Mouse (Mus musculus) gastrocnemius, adult 2 months (tissue): ENCODE measurements around the gene Ptges2. TPM values are rescaled to one million over a fixed set of nuclear protein-coding genes. Genes with fewer than 3 reads are reported as not detected.

Source experiments
- DNase-seq: peaks from one replicate; pipeline ENCODE4 v3.0.0; 2022
- H3K27ac ChIP-seq: fragments of 200-600 bp; 2 replicates; pipeline ENCODE4 v1.8.1; 2022; ENCODE audit warnings: mild to moderate bottlenecking
- H3K4me3 ChIP-seq: fragments of 200-600 bp; 2 replicates; pipeline ENCODE4 v1.8.1; 2022; ENCODE audit warnings: mild to moderate bottlenecking, moderate library complexity
- CTCF ChIP-seq: fragments of 200-600 bp; IDR thresholded peaks from 2 replicates; pipeline ENCODE4 v1.8.1; 2022; ENCODE audit warnings: antibody characterized with exemption, mild to moderate bottlenecking, moderate library complexity
- intact Hi-C: fragments of 180-260 bp; cut with DNase I; formaldehyde crosslinking; loops from one replicate; pipeline ENCODE4 v1.15.1; 2025
- total RNA-seq, 2 experiments: library from RNA; stranded (reverse); gene quantifications; 2 replicates each; pipeline ENCODE4 v1.2.3; 2021

The Ptges2 gene
- total RNA-seq, 2 experiments from 2014 or later: 34.7 to 51.1 TPM

GRCm38 (mm10) chr2:32408429-32409424 lies 13.0 kb downstream of the Ptges2 start:
- DNase-seq: peak; percentile 18
- intact Hi-C loops: loop anchor here (5.0 kb wide), 1 partner anchor 44 kb away; the partner anchor contains the start of genes Naif1 and Slc25a25
- no peak for TF ChIP-seq CTCF
- no peak overlapping the region for H3K4me3 ChIP-seq
- H3K27ac ChIP-seq: no peak overlapping the region

- intact Hi-C loops: no loop called here
- Histone ChIP-seq H3K27ac (no peak overlapping the region; the same call in 1 of the 2 replicates), H3K4me3 (no peak overlapping the region)
- no peak for TF ChIP-seq CTCF
- DNase-seq: peak; percentile 18
Observed at GRCm38 (mm10) chr2:32411407-32411806, 15.7 kb downstream of the Ptges2 start.

DNA sequence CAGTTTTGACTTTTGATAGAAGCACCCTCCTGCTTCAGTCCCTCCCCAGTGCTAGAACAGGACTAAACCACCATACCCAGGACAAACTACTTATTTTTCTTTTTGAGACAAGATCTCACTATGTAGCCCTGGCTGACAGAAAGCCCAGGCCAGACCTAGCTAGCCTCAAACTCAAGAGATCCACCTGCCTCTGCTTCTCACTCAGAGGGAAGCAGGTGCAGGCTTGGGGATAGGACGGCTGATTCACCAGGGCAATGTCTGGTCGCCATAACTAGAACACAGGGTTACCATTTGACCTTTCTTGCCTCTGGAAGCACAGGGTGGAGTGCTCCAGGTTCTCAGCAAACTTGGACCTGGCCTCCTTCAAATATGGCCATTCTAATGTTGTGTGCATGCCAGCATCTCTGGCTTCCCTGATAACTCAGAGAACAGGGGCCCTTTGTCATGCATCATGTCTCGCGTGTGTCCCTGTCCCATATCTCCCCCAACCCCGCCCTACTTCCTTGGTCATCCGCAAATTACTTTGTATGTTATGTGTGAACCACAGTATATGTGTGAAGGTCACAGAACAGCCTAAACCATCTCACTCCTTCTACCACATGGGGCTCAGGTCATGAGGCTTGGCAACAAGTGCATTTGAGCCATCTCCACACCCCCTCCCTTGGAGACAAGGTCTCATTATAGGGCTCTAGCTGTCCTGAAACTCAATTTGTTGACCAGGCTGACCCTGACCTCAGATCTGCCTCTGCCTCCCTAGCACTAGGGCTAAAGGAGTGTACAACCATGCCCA lies 17.2 kb downstream of the Ptges2 start:
- TF ChIP-seq CTCF: no peak
- DNase-seq: peak; percentile 52
- H3K27ac ChIP-seq: peak overlapping the region; percentile 66
- H3K4me3 ChIP-seq: no peak overlapping the region
- intact Hi-C loops: no loop called here

GRCm38 (mm10) chr2:32413936-32414335 lies 18.2 kb downstream of the Ptges2 start:
- Histone ChIP-seq H3K27ac (peak overlapping the region; percentile 97), H3K4me3 (no peak overlapping the region)
- no peak for TF ChIP-seq CTCF
- intact Hi-C loops: no loop called here
- DNase-seq: peak; percentile 74

DNA sequence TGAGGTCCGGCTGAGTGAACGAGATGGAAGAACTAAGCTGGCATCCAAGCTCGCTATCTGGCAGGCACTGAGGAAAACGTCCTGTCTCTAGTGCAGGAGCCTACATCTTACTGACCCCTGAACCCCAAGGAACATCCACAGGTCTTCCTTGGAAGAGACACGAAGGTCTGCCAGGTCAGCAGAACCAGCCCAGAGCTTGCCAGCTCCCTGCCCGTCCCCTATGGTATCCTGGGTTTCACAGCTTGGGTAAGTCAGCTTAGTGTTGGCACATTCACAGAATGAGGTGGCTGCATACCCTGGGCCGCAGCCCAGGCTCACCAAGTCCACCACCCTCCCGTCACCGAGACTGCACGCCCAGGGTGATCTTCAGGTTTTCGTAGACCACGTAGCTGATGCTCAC lies 20.1 kb downstream of the Ptges2 start:
- Histone ChIP-seq H3K4me3 (peak overlapping the region; percentile 52), H3K27ac (peak overlapping the region; percentile 97)
- TF ChIP-seq CTCF: no peak
- intact Hi-C loops: no loop called here
- peak; percentile 82 for DNase-seq

DNA sequence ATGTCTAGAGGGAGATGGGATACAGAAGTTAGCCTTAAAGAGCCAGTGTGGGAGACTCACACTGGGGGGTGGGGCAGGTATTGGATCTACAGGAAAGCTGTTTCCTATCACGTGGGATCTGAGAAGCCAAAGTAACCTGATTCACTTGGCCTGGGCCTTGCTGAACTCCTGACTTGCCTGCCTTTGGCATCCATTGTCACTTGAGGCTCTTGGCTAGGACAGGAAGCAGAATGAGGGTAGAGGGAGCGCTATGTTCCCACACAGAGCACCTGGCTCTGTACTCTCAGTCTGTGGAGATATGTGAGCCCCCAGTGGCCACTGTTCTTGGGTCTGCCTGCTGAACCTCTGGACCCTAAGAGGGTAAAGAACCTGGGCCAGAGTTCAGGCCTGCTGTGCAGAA lies 20.9 kb downstream of the Ptges2 start:
- Histone ChIP-seq H3K4me3 (peak overlapping the region; percentile 89), H3K27ac (peak overlapping the region; percentile 97)
- intact Hi-C loops: no loop called here
- TF ChIP-seq CTCF: no peak
- DNase-seq: peak; percentile 82

DNA sequence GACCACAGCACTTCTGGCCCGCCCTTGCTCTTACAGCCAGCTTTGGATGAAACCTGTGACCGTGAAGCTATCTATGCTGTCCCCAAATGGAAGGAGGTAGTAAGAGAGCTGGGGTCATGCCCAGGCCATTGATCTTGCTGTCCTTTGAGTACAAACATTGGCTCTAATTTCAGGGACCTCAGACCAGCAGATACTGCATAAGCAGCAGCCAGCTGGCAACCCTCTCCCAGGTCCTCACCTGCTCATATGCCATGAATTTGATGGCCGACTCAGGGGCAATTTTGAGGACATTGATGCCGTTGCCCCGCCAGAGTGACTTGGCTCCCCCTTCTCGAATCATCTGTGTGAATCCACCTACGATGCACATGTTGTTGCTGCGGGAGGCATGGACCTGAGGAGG lies 21.8 kb downstream of the Ptges2 start:
- Histone ChIP-seq H3K4me3 (peak overlapping the region; percentile 89), H3K27ac (peak overlapping the region; percentile 97)
- DNase-seq: peak; percentile 83
- intact Hi-C loops: no loop called here
- no peak for TF ChIP-seq CTCF

- Histone ChIP-seq H3K4me3 (peak overlapping the region; percentile 89), H3K27ac (peak overlapping the region; percentile 97)
- peak; percentile 60 for DNase-seq
- intact Hi-C loops: no loop called here
- TF ChIP-seq CTCF: no peak; the same call in 1 of the 2 replicates
Observed at GRCm38 (mm10) chr2:32418430-32419151, 22.9 kb downstream of the Ptges2 start.

- DNase-seq: peak; percentile 95
- intact Hi-C loops: no loop called here
- peak overlapping the region; percentile 97 for H3K27ac ChIP-seq
- peak overlapping the region; percentile 89 for H3K4me3 ChIP-seq
- no peak for TF ChIP-seq CTCF
Observed at GRCm38 (mm10) chr2:32419359-32419758, 23.7 kb downstream of the Ptges2 start.

GRCm38 (mm10) chr2:32420066-32420608 lies 24.4 kb downstream of the Ptges2 start:
- Histone ChIP-seq H3K27ac (peak overlapping the region; percentile 97), H3K4me3 (peak overlapping the region; percentile 89)
- TF ChIP-seq CTCF: no peak
- DNase-seq: peak; percentile 56
- intact Hi-C loops: no loop called here

- TF ChIP-seq CTCF: no peak
- intact Hi-C loops: no loop called here
- peak; percentile 73 for DNase-seq
Observed at GRCm38 (mm10) chr2:32420647-32421046, 25.0 kb downstream of the Ptges2 start.

DNA sequence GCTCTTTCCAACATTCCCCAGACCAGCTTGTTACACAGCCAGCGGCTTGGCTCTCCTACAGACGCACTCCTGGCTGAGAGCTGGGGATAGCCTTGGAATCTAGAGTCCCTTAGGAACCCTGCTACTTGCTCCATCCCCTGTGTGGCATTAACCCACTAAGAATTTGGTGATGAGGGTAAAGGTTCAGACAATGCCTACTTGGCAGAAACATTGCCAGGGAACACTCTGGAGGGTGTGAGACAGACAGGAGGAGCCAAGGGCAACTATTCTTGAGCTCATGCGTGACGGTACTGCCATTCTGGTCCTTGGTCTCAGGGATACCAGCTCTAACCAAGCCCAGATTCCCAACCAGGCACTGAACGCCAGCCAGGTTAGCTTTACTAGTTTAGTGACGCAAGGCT lies 26.2 kb downstream of the Ptges2 start:
- intact Hi-C loops: no loop called here
- TF ChIP-seq CTCF: no peak
- H3K4me3 ChIP-seq: peak overlapping the region; percentile 89
- peak overlapping the region; percentile 97 for H3K27ac ChIP-seq
- DNase-seq: peak; percentile 78

More at GRCm38 (mm10) chr2:32420647-32421046, 25.0 kb downstream of the Ptges2 start:
- peak overlapping the region; percentile 97 for H3K27ac ChIP-seq
- H3K4me3 ChIP-seq: peak overlapping the region; percentile 89
